Mouse (Mus musculus) liver, embryonic 14 days (tissue): Measurements from ENCODE around the gene Olfr652. TPM values are rescaled to one million over a fixed set of nuclear protein-coding genes. Genes with fewer than 3 reads are reported as not detected.

Source experiments
- polyA plus RNA-seq: library from polyadenylated mRNA; depleted of rRNA; stranded (reverse); fragments of >200 nt; gene quantifications from 2 replicates; pipeline ENCODE4 v1.2.3, GENCODE M21; 2012; rRNA removed

Olfr652 gene
- polyA plus RNA-seq, result not detected in 2 replicates

GRCm38 (mm10) chr7:104560601-104561000, at the start of gene Olfr652:
Gene Olfr652 (plus strand): TSS chr7:104560901.

GRCm38 (mm10) chr7:104549833-104550232, 10.9 kb upstream of the Olfr652 start, which contains the start of gene Olfr651:
Gene Olfr651 (plus strand): TSS chr7:104550133.

GRCm38 (mm10) chr7:104577014-104577413, 16.3 kb downstream of the Olfr652 start, which contains the start of gene Olfr653:
Gene Olfr653 (plus strand): TSS chr7:104577314.

GRCm38 (mm10) chr7:104586725-104587124, 26.0 kb downstream of the Olfr652 start, which contains the start of gene Olfr654:
Gene Olfr654 (plus strand): TSS chr7:104587025.

GRCm38 (mm10) chr7:104601679-104602078, 41.0 kb downstream of the Olfr652 start, which contains the start of gene Olfr655:
Gene Olfr655 (minus strand): TSS chr7:104601779.

GRCm38 (mm10) chr7:104613655-104614054, 53.0 kb downstream of the Olfr652 start, which contains the start of gene Olfr656:
Gene Olfr656 (plus strand): TSS chr7:104613955.

Other genes starting within 250 kb of the Olfr652 start
- 3.5 and 3.7 TPM in 2 replicates for gene Trim12a, start 245.4 kb upstream of the Olfr652 start, polyA plus RNA-seq
- gene Trim34b, start 231.4 kb upstream of the Olfr652 start, polyA plus RNA-seq, result 0.02 TPM in 1 of 2 replicates, not detected in the other
- gene Trim12c, start 207.5 kb upstream of the Olfr652 start, polyA plus RNA-seq, result 2.0 and 2.9 TPM in 2 replicates
- gene Trim30b, start 191.0 kb upstream of the Olfr652 start, polyA plus RNA-seq, result 0.15 and 0.23 TPM in 2 replicates
- 0.21 and 0.23 TPM in 2 replicates for gene Trim30c, start 160.1 kb upstream of the Olfr652 start, polyA plus RNA-seq
- 1.8 and 2.6 TPM in 2 replicates for gene Trim30a, start 95.7 kb upstream of the Olfr652 start, polyA plus RNA-seq
- gene Trim30d, start 53.1 kb upstream of the Olfr652 start, polyA plus RNA-seq, result 0.63 and 0.83 TPM in 2 replicates
- gene Olfr651, start 10.8 kb upstream of the Olfr652 start, polyA plus RNA-seq, result not detected in 2 replicates
- not detected in 2 replicates for gene Olfr653, start 16.4 kb downstream of the Olfr652 start, polyA plus RNA-seq
- gene Olfr654, start 26.1 kb downstream of the Olfr652 start, polyA plus RNA-seq, result not detected in 2 replicates
- gene Olfr655, start 40.9 kb downstream of the Olfr652 start, polyA plus RNA-seq, result not detected in 2 replicates
- gene Olfr656, start 53.1 kb downstream of the Olfr652 start, polyA plus RNA-seq, result not detected in 2 replicates
- gene Olfr657, start 63.9 kb downstream of the Olfr652 start, polyA plus RNA-seq, result not detected in 2 replicates
- gene Olfr658, start 86.4 kb downstream of the Olfr652 start, polyA plus RNA-seq, result 0.01 TPM in 1 of 2 replicates, not detected in the other
- gene Olfr659, start 105.9 kb downstream of the Olfr652 start, polyA plus RNA-seq, result not detected in 2 replicates
- not detected in 2 replicates for gene Olfr661, start 125.6 kb downstream of the Olfr652 start, polyA plus RNA-seq
- not detected in 2 replicates for gene Usp17le, start 216.6 kb downstream of the Olfr652 start, polyA plus RNA-seq